Mouse (Mus musculus) heart, adult 10 weeks (tissue): ENCODE measurements around the gene Wnt16. TPM values are rescaled to one million over a fixed set of nuclear protein-coding genes. Genes with fewer than 3 reads are reported as not detected.

Source experiments
- polyA plus RNA-seq: library from polyadenylated mRNA; stranded (reverse); fragments of 350-450 nt; fragmentation: Illumina TruSeq; extraction: RNeasy Lipid Tissue Mini Kit (QIAGEN cat#74804); gene quantifications from one replicate; pipeline ENCODE4 v1.2.3, GENCODE M21; 2014; ENCODE audit warnings: low read depth, low replicate concordance

Wnt16 gene
- polyA plus RNA-seq: 0.89 TPM

DNA sequence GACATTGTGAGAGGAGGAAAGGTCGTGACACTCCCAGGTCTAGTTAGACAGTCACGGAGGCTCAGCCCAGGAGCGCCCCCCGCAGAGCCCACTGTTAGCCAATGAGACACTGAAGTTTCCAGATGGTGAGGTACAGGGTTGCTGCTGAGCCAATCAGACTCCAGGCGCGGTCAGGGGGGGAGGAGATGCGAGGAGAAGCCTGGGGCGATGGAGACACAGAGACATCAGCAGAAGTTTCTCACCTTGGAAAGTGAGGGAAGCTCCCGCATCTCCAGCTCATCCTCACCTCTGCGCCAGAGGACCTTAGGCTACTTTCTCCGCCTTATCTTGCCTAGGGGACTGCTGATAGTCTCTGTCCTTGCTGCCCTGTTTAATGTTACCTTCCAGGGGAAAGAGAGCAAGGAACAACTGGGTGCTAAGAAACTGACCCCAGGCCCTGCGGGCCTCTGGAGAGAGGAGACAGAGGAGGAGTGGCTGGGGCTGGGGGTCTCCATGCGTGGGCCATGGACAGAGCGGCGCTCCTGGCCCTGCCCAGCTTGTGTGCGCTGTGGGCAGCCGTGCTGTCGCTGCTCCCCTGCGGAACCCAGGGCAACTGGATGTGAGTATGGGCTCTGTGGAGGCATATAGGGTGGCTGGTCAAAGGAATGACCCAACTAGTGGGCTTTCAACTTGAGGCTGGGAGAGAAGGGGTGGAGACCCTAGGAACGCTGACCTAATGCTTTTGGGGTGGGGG lies at the start of gene Wnt16:
TSS of gene Wnt16 (plus strand) at position 224 of the 733 bp plus-strand sequence.

Other genes starting within 250 kb of the Wnt16 start
- gene Fam3c, start 68.0 kb downstream of the Wnt16 start, polyA plus RNA-seq: 20.0 TPM